Mouse (Mus musculus) layer of hippocampus, postnatal 10 days (tissue): ENCODE data around the gene Retnlb. TPM values are rescaled to one million over a fixed set of nuclear protein-coding genes. Genes with fewer than 3 reads are reported as not detected.
"Not testable (repeated sequence)": the region's sequence is repeated elsewhere in the genome, so short reads cannot be mapped to it uniquely, and the experiment has no call there.

ENCODE experiments used
- DNase-seq, 2 experiments: peaks; one replicate each; pipeline ENCODE4 v3.0.0; 2021; ENCODE audit warnings: low spot score in 2 of 2
- long read RNA-seq: library from polyadenylated mRNA; stranded (forward); transcript quantifications from one replicate; pipeline ENCODE4 v2.0.0, GENCODE M21; 2023
- total RNA-seq, 2 experiments: library from RNA; stranded (reverse); gene quantifications; 2 replicates each; pipeline ENCODE4 v1.2.3; 2021

The Retnlb gene
- total RNA-seq, result not detected
- long read RNA-seq, result 0 reads

GRCm38 (mm10) chr16:48816695-48817094, at the start of gene Retnlb:
Gene Retnlb, plus strand, starts transcription at chr16:48816856.
- no peak for DNase-seq

- DNase-seq, result no peak
These were observed 47.5 kb upstream of the Retnlb start for GRCm38 (mm10) chr16:48769183-48769582.

GRCm38 (mm10) chr16:48771971-48772445, 44.6 kb upstream of the Retnlb start, which contains the start of gene Trat1:
Gene Trat1, minus strand, starts transcription at chr16:48772021.
- no peak for DNase-seq

- DNase-seq, result no peak
These were observed 39.4 kb upstream of the Retnlb start for GRCm38 (mm10) chr16:48777254-48777653.

- no peak for DNase-seq
These were observed 30.4 kb upstream of the Retnlb start for GRCm38 (mm10) chr16:48786258-48786657.

GRCm38 (mm10) chr16:48788704-48789185, 27.9 kb upstream of the Retnlb start:
- no peak for DNase-seq

- no peak for DNase-seq
These were observed 18.4 kb upstream of the Retnlb start for GRCm38 (mm10) chr16:48798285-48798684.

- no peak for DNase-seq
These were observed 17.2 kb upstream of the Retnlb start for GRCm38 (mm10) chr16:48799470-48799869.

GRCm38 (mm10) chr16:48800906-48801305, 15.8 kb upstream of the Retnlb start:
- no peak for DNase-seq

- DNase-seq, result no peak
These were observed 11.2 kb upstream of the Retnlb start for GRCm38 (mm10) chr16:48805412-48805811.

GRCm38 (mm10) chr16:48806521-48806920, 10.1 kb upstream of the Retnlb start:
- no peak for DNase-seq

- DNase-seq, result no peak
These were observed 7.3 kb upstream of the Retnlb start for GRCm38 (mm10) chr16:48809374-48809773.

- no peak for DNase-seq
These were observed 4.7 kb upstream of the Retnlb start for GRCm38 (mm10) chr16:48811881-48812436.

GRCm38 (mm10) chr16:48818524-48818923, 1.9 kb downstream of the Retnlb start:
- DNase-seq, result no peak

- DNase-seq, result no peak
These were observed 9.8 kb downstream of the Retnlb start for GRCm38 (mm10) chr16:48826474-48826873.

- no peak for DNase-seq
These were observed 11.0 kb downstream of the Retnlb start for GRCm38 (mm10) chr16:48827625-48828024.

GRCm38 (mm10) chr16:48829060-48829459, 12.4 kb downstream of the Retnlb start:
- no peak for DNase-seq

GRCm38 (mm10) chr16:48832055-48832454, 15.4 kb downstream of the Retnlb start:
- no peak for DNase-seq

GRCm38 (mm10) chr16:48833626-48834025, 17.0 kb downstream of the Retnlb start:
- not testable (repeated sequence) for DNase-seq

- no peak for DNase-seq
These were observed 25.6 kb downstream of the Retnlb start, which contains the start of gene Retnla for GRCm38 (mm10) chr16:48842266-48842665. Gene Retnla, plus strand, starts transcription at chr16:48842551.

- no peak for DNase-seq
These were observed 27.2 kb downstream of the Retnlb start for GRCm38 (mm10) chr16:48843671-48844386.

- DNase-seq, result not testable (repeated sequence)
These were observed 48.3 kb downstream of the Retnlb start for GRCm38 (mm10) chr16:48865004-48865403.
